Mouse (Mus musculus): ENCODE results near the gene Ptpn14.
"Not testable (repeated sequence)": the region's sequence is repeated elsewhere in the genome, so short reads cannot be mapped to it uniquely, and the experiment has no call there.

The Ptpn14 gene

DNA sequence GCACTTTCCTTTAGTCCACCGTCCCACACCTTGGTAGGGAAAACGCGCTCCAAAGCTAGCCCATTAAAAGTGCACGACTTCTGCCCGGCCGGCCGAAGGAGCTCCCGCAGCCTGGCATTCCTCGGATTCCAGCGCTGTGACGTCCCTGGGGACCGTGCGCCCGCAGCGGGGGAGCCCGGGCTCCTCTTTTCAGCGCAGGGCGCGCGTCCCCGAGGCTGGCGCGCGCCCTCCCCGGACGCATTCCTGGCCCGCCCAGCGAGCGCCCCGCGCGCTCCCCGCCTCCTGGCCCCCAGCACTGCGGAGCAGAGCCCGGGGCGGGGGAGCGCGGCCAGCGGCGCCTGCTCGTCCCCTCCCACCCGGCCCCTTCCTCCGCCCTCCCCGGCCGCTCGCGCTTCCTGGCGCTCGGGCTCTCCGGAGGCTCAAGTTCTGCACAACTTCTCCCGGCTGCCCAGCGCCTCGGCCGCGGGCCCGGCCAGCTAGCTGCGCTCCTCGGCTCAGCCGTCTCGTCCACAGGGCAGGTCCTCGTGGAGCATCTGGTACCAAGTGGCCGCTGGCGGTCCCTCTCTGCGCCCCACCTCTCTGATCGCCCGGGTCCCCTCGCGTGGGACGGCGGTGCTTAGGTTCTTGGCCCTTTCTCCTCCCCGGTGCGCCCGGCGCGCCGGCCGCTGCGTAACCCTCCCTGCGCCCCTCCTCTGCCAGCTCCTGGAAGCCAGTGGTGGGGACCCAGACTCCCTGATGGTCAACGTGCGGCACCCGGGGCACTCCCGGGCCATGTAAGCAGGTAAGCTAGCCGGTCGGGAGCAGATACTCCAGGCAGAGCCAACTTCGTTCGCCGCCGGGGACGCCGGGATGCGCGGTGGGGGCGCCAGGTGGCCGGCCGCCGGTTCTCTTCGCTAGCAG lies at the start of gene Ptpn14:
Ptpn14 (plus strand) TSS at position 385 of the 900 bp plus-strand sequence.
- no peak for DNase-seq (ENCODE audit: low read depth, low spot score)

DNA sequence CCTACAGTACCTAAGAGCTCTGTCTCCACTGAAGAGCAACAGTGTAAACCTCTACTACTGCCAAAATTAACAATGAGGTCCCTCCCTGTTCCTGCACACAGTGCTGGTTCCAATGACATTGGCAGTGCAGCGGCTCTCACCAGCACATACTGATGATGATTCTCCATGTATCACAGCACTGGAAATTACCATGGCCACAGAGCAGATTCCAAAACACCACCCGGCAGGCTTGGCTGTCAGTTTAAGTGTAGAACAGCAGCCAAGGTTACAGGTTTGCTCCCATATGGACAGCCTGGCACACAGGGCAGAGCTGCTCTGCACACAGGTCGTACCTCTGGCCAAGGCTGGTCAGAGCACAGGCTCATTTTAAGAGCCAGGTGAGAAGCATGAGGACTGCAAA lies 48.5 kb upstream of the Ptpn14 start:
- DNase-seq (ENCODE audit: low read depth, low spot score) = no peak

DNA sequence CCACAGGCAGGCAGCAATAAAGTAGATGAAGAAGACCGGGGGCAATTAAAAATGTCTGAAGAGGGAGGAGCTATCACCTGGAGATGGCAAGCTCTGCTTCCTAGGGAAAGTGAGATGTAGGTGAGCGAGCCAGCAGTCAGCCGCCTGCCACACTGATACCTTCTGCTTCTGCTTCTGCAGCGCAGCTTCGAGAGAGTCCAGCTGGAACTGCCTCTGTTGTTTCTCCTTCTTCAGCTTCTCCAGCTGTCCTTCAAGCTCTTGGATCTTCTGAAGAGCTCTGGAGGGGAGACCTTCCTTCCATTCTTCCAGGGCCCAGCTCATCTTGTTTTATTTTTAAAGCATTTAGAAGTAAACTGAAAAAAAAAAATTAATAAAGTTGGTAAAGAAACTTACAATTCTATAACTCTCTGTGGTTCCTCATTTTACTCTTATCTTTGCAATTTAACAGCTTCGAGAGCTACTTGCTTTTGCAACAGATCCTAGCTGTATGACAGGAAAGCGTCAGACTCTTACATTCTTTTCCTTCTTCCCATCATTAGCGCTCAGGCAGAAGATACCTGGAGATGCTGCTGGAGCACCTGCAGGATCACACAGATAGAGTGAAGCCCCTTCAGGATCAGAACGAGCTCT lies 43.2 kb upstream of the Ptpn14 start:
- no peak for DNase-seq (ENCODE audit: low read depth, low spot score)

DNA sequence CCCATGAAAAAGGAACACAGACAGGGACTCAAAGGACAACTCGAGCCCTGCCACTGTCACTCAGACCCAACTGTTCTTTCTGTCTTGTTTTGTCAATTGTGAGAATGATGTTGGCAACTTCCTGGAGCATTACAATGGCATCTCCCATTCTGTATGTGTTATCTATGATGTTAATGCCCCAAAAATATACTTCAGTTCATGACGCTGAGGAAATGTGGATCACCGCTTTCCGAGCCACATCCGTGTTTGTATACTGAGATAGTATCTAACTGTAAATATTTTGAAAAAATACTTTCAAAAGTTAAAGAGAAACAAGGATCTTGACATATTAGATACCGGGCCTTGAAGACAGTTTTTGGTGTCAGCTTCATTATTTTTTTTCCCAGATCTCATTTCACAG lies 42.0 kb upstream of the Ptpn14 start:
- no peak for DNase-seq (ENCODE audit: low read depth, low spot score)

DNA sequence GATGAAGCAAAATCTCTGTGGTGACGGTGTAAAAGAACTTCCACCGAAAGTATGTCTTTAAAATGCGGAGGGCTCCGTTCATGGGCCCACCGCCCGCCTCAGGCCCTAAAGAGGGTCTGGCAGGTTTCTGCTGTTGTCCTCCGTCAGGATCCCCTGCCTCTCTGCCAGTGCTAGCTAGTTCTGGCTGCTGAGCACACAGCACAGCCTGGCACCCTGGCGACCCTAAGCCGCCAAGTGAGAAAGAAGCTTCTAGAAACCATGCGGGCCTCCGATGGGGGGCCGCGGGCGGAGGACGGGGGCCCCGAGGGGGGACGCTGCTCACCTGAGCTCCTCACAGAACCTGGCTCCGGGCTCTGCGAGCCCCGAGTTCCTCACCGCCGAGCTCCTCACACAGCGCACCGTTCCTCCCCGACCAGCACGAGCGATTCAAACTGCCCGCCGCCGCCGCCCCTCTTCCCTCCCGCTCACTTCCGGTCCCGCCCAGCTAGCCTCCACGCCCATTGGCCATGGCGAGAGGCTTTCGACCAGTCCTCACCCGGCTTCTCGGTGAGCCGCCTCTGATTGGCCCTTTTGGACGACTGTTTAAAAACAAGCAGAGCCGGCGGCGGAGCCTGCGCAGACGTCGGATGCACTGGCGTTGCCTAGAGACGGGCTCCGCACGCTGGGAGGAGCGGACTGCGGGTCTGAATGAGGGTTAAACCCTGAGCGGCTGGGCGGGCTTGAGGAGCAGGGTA lies 40.2 kb upstream of the Ptpn14 start, which contains the start of gene Cenpf:
Cenpf (minus strand) TSS at position 433 of the 734 bp plus-strand sequence.
- DNase-seq (ENCODE audit: low read depth, low spot score) = peak; percentile 95

DNA sequence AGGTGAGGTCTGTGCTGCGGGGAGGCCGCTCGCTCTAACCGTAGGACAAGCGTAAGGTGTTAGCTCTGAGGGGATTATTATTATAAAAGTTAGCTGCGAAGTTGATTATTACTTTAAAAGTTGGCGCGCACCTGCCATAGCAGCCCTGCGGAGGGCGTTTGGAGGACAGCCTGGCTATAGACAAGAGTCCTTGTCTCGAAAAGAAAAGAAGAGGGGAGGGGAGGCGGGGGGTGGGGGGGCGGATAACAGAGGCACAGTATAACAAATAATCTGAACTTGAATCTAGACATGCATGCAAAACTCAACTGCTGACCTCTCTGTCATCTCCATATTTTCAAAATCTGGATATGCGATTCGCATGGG lies 39.7 kb upstream of the Ptpn14 start:
- DNase-seq (ENCODE audit: low read depth, low spot score) = no peak

DNA sequence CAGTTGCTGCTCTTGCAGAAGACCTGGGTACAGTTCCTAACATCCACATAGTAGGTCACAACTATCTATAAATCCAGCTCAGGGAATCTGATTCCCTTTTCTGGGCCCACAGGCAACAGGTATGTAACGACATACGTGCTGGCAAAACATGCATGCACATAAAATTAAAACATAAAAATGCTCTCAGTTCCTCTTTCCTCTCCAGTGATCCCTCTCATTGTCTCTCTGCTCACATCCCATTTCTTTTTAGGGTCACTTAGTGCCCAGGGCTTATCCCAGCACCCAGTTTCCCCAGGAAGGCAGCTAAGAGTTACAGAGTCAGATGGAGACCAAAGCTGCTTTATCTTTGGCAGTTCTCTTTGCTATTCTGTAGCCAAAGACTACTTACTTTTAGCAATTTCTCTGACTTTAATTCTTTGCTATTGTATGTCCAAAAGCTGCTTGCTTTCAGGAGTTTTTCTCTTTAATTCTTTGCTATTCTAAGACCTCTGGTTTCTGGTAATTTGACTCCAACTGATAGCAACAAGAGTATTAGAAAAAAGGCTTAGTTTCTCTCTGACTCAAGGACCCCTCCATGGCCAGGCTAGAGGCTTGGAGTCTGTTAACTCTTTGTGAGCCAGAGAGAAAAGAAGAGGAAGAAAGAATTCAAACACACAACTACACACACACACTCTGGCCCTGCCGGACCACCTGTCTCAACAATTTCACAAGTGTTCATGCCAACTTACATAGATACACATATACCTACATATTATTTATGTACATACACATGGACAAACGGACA lies 38.8 kb upstream of the Ptpn14 start:
- no peak for DNase-seq (ENCODE audit: low read depth, low spot score)

DNA sequence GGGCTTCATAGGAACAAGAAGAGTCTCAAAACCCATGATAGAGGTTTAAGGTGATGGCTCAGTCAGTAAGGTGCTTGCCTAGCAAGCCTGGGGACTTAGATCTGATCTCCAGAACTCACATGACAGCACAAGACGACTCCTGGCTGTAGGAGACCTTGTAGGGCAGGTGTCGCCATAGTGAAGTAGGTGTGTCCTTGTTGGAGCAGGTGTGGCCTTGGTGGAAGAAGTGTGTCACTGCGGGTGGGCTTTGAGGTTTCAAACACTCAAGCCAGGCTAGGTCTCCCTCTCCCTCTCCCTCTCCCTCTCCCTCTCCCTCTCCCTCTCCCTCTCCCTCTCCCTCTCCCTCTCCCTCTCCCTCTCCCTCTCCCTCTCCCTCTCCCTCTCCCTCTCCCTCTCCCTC lies 35.6 kb upstream of the Ptpn14 start:
- DNase-seq (ENCODE audit: low read depth, low spot score) = not testable (repeated sequence)

DNA sequence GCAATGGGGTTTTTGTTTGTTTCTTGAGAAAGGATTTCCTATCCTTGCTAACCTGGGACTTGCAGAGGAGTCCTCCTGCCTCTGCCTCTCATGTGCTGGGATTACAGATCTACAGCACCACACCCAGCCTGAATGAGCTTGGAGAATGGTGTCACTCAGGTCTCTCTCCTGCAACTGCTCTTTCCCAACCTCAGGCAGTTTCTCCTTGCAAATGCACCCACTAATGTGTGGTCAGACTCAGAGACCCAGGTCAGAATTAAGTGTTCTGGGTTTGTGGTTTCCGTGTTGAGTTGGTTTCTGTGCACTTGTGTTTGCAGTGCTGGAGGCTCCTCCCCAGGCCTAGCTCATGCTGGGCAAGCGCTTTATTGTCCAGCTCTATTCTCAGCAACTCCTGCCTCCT lies 33.7 kb upstream of the Ptpn14 start:
- DNase-seq (ENCODE audit: low read depth, low spot score) = no peak

DNA sequence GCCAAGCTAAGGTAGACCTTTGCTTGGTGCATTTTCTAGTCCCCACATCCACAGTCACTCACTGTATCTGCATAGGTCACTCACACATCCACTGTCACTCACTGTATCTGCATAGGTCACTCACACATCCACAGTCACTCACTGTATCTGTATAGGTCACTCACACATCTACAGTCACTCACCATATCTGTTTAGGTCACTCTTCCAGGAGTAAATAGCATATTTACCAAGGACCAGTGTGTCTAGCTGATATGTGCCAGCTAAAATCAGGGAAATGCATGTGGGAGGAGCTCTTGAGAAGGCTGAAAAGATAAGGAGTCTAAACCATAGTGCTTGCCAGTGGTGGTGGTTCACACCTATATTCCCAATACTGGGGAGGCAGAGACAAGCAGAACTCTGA lies 32.7 kb upstream of the Ptpn14 start:
- DNase-seq (ENCODE audit: low read depth, low spot score) = no peak

DNA sequence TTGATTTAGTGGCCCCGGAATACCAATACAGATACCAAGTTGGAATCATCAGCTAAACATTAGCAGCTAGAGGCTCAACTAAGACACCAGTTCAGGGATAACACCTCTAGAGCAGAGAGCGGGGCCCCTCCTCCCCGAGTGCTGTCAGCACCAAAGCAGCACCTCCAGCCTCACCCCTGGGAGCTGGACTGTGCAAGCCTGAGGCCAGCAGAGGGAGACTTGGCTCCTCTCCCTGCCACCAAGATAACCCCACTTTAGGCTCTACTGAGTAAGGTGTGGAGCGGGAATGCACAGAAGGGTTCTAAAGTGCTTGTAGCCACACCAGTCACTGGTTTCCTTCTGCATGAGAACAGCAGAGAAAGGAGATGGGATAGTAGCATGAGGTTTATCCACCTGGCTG lies 29.7 kb upstream of the Ptpn14 start:
- no peak for DNase-seq (ENCODE audit: low read depth, low spot score)

DNA sequence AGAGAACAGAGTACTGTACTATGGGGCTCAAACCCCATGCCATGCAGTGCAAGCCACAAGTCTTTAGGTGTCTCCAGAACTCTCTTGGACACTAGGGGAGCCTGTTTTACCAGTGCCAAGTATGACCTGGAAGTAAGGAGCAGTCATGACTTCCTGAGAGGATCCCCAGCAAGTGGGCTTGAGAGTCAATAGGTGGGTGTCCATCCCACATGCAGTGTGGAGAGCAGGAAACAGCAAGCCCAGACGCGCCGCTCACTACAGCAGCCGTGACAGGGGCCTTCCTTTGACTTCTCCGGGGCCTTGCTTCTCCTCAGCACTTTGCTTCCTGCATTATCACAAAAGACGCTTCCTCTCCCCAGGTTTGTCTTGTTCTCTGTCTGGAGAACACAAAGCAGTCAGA lies 27.9 kb upstream of the Ptpn14 start:
- no peak for DNase-seq (ENCODE audit: low read depth, low spot score)

DNA sequence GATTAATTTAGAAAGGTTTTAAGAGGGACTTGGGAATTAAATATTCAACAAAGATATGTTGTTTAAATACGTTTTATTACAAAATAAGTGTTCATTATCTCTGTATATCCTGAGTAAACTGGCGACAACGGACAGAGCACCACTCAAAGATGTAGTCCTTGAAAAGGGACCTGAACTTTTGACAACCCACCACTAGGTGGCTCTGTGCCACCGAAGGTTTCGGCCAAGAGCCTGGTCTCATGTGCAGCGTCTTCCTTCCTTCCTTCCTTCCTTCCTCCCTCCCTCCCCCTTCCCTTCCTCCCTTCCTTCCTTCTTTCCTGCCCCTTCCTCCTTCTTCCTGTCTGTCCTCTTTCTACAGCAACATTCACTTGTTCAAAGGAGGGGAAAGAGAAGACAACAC lies 27.1 kb upstream of the Ptpn14 start:
- peak; percentile 61 for DNase-seq (ENCODE audit: low read depth, low spot score)

DNA sequence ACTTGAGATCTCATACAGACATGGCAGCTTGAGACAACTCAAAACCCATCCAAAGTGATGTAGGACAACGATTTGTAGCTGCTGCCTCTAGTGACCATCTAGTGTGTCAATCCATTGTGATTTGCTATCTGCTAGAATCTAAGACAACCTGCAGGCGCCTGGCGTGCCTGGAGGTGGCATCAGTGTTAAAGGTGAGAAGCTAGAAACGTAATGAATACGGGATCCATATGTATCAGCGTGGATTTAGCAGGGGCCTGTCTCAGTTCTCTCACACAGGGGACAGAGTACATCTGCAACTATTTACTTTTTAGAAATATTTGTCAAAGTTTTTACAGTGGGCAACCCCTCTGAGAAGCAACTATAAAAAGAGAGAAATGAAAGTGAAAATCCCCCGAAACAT lies 24.9 kb upstream of the Ptpn14 start:
- DNase-seq (ENCODE audit: low read depth, low spot score) = no peak

DNA sequence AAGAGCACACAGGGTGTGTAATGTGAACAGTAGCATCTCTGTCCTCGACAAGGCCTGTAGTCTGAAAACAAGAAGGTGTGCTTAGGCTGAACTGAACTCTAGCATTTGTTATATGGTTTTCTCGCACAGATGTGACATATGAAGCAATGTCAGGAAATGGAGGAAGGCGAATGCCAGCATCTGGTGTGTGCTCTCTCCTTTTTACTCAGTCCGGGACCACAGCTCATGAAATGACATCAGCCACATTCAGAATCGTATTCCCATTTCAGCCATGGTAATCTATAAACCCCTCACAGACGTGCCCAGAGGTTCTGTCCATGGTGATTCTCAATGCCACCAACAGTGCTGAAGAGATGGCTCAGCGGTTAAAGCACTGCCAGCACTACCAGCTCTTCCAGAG lies 24.5 kb upstream of the Ptpn14 start:
- no peak for DNase-seq (ENCODE audit: low read depth, low spot score)

DNA sequence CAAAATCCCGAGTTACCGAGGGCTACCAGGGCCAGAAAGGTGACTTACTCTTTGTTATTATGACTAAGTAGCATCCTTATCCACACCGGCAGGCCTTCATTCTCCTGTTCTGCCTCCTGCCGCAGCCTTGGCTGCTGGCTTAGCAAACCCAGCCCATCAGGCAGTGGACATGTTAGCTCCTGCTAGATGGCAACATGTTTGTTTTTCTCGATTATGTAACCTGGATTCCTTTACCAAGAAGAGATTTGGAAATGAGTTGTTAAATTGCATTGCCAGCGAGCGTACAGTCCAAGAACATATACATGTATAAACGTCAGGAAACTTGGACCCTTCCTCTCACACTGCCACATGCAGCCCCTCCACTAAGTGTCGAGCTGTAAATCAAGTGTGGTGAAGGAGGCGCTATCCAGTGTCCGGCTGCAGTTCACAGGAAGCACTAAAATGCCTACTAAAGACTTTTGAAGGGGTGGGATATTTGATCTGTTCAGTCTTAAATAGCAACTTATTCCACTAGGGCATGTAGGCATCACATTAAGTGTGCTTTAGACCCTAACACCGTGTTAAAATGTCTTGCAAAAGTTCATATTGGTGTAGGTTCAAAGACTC lies 21.9 kb upstream of the Ptpn14 start:
- no peak for DNase-seq (ENCODE audit: low read depth, low spot score)

DNA sequence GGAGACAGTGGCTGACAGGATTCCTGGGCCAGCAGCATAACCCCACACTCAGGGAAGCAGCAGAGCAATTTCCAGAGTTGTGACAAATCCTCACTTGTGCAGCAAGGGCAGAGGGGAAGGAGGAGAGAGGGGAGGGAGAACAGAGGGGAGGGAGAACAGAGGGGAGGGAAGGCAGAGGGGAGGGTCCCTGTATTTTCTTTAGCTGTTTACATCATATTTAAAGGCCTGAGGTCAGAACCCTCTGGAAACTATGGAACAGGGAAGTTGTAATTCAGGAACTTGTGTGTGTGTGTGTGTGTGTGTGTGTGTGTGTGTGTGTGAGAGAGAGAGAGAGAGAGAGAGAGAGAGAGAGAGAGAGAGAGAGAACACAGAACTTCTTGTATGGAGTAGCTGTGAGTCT lies 21.1 kb upstream of the Ptpn14 start:
- no peak for DNase-seq (ENCODE audit: low read depth, low spot score)

DNA sequence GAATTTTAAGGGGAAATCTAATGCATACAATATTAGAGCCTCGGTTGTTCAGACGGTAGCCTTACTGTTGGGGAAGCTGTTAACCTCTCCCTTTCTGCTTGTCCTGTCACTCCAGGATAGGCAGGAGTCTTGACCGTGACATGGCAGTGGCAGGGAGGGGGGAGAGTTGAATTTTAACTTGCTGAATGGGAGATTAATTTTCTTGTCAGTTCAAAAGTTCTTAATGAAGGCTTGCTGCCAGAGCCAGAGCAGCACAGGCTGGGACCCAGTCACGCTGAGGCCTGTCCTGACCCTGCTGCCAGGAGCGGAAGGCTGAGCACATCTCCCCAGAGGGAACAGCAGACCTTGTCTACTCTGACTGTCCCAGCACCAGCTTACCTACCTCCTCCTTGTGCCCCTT lies 20.6 kb upstream of the Ptpn14 start:
- DNase-seq (ENCODE audit: low read depth, low spot score) = no peak

DNA sequence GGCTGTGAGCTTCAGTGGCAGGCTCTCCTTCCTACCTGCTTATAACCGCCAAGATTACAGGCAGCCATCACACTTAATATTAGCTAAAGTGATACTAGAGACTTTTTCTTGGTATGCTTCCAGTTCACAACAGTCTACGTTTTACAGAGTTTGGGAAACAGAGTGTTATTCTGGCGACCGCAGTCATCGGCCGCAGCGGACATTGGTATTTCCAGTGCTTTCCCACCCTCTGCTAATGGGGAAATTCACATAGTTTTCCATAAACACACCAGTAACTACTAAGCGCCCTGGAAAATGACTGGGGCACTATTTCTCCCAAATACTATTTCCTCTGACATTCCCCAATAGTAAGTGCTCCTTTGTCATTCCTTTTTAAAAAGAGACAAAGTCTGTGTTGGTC lies 19.1 kb upstream of the Ptpn14 start:
- no peak for DNase-seq (ENCODE audit: low read depth, low spot score)

DNA sequence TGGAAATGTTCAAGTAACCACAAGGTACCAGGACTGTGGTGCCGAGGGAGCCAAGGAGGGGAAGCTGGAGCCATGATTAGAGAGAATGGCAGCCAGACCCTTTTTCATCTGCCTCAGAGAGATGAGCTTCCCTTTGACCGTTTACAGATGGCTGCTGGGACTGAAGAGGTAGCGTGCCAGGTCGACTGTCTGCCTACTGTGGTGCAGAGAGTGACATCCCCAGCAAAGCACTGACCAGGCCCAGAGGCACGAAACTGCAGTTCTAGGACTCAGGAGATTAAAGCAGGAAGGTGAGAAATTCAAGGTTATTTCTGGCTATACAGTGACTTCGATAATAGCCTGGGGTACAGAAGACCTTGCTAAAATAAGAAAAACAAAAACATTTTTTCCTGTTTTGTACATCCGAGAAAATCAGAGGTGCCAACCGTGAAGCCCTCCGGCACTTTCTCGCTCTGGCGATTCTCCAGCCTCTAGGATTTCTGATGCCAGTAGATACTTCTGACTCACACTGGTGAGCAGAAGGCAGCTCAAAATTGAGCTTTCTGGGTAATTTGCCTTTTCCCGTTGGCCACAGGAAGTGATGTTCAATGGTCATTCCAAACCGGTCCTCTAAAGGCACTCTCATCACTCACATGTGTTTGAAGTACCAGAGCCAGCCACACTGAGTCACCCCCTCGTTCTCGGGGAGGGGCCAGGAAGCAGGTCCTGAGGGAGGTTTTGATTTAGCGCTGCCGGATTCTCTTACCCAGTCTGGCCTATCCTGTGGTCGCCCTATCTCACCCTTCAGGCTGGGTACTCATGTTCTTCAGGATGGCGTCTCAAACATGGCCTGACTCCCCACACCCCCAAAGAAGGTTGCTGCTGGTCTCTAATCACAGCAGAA lies 11.9 kb upstream of the Ptpn14 start:
- no peak for DNase-seq (ENCODE audit: low read depth, low spot score)

All from brain, embryonic 18.5 days (tissue).